Mouse (Mus musculus) limb, embryonic 15.5 days (tissue): ENCODE measurements around the gene Cks1b. TPM values are rescaled to one million over a fixed set of nuclear protein-coding genes. Genes with fewer than 3 reads are reported as not detected.
A peak's percentile ranks its signal among the peaks of the same experiment; 100 is the strongest.

Experiments used
- ATAC-seq: fragments of 200-750 bp; cut with Nextera tagmentation; 2 replicates; pipeline ENCODE4 v1.8.0; 2017; ENCODE audit warnings: low read depth, moderate TSS enrichment; ENCODE audit not compliant: insufficient number of reproducible peaks, low FRiP score, low TSS enrichment
- H3K27ac ChIP-seq: fragments of 300-500 bp; sonication (generic); 2 replicates; pipeline ENCODE4 v1.5.1; 2015; ENCODE audit warnings: moderate library complexity, mild to moderate bottlenecking, inconsistent platforms
- H3K27me3 ChIP-seq: fragments of 300-500 bp; sonication (generic); 2 replicates; pipeline ENCODE4 v1.6.1; 2015; ENCODE audit warnings: inconsistent platforms
- H3K36me3 ChIP-seq: fragments of 300-500 bp; sonication (generic); 2 replicates; pipeline ENCODE4 v1.6.1; 2015; ENCODE audit warnings: inconsistent platforms
- H3K4me1 ChIP-seq: fragments of 300-500 bp; sonication (generic); 2 replicates; pipeline ENCODE4 v1.6.1; 2015; ENCODE audit warnings: inconsistent platforms
- H3K4me2 ChIP-seq: fragments of 300-500 bp; sonication (generic); 2 replicates; pipeline ENCODE4 v1.6.1; 2015; ENCODE audit warnings: mild to moderate bottlenecking, inconsistent platforms
- H3K4me3 ChIP-seq: fragments of 300-500 bp; sonication (generic); 2 replicates; pipeline ENCODE4 v1.5.1; 2015; ENCODE audit warnings: mild to moderate bottlenecking, inconsistent platforms
- H3K9ac ChIP-seq: fragments of 300-500 bp; sonication (generic); 2 replicates; pipeline ENCODE4 v1.6.1; 2015; ENCODE audit warnings: inconsistent platforms
- H3K9me3 ChIP-seq: fragments of 300-500 bp; sonication (generic); 2 replicates; pipeline ENCODE4 v1.6.1; 2016; ENCODE audit warnings: inconsistent platforms
- WGBS: fragments of 180-500 bp; shearing (Covaris S2); methylation state at CpG from one replicate; pipeline ENCODE4 v1.1.7; 2015; 5-methylcytosine and 5-hydroxymethylcytosine counted together
- polyA plus RNA-seq: library from polyadenylated mRNA; unstranded; fragments of >200 nt; fragmentation: Nextera tagmentation; extraction: Ambion mirVana; gene quantifications from 2 replicates; pipeline ENCODE4 v1.2.1, GENCODE M21; 2015

Gene Cks1b
- polyA plus RNA-seq, 1 experiment from 2014 or later, result 365 TPM

GRCm38 (mm10) chr3:89410864-89411263 is 7.3 kb downstream of the Cks1b start:
- Histone ChIP-seq H3K4me3 (peak overlapping the region; percentile 52), H3K36me3 (peaks cover 40% of the 10 kb centered on the region)
- 81% methylated on average over 10 of the region's 10 CpGs for WGBS

GRCm38 (mm10) chr3:89409701-89410100 is 8.5 kb downstream of the Cks1b start:
- no peaks in the 10 kb centered on the region for H3K9me3 ChIP-seq
- H3K4me1 ChIP-seq, result peaks cover 7% of the 10 kb centered on the region
- no peaks in the 10 kb centered on the region for H3K27me3 ChIP-seq
- no peak overlapping the region for H3K4me2 ChIP-seq
- WGBS, result 93% methylated on average over 3 of the region's 3 CpGs
- H3K9ac ChIP-seq, result no peak overlapping the region
- no peak overlapping the region for H3K4me3 ChIP-seq
- peaks cover 38% of the 10 kb centered on the region for H3K36me3 ChIP-seq
- ATAC-seq, result no peak
- no peak overlapping the region for H3K27ac ChIP-seq

More at GRCm38 (mm10) chr3:89410864-89411263, 7.3 kb downstream of the Cks1b start:
- ATAC-seq, result no peak
- H3K9me3 ChIP-seq, result no peaks in the 10 kb centered on the region
- peak overlapping the region; percentile 31; the same call in 1 of the 2 replicates for H3K9ac ChIP-seq
- H3K27ac ChIP-seq, result no peak overlapping the region
- H3K27me3 ChIP-seq, result no peaks in the 10 kb centered on the region
- H3K4me1 ChIP-seq, result peaks cover 7% of the 10 kb centered on the region
- peak overlapping the region; percentile 56 for H3K4me2 ChIP-seq

- H3K4me3 ChIP-seq, result no peak overlapping the region
Measured at GRCm38 (mm10) chr3:89408448-89408847, 9.7 kb downstream of the Cks1b start.

GRCm38 (mm10) chr3:89406887-89407286 is 11.3 kb downstream of the Cks1b start:
- Histone ChIP-seq H3K9me3 (no peaks in the 10 kb centered on the region), H3K9ac (no peak overlapping the region), H3K4me1 (peaks cover 7% of the 10 kb centered on the region), H3K36me3 (peaks cover 55% of the 10 kb centered on the region), H3K4me3 (no peak overlapping the region), H3K27me3 (no peaks in the 10 kb centered on the region), H3K4me2 (no peak overlapping the region), H3K27ac (no peak overlapping the region)
- WGBS, result 84% methylated on average over 6 of the region's 6 CpGs
- ATAC-seq, result no peak

More at GRCm38 (mm10) chr3:89408448-89408847, 9.7 kb downstream of the Cks1b start:
- no peak overlapping the region for H3K4me2 ChIP-seq
- WGBS, result 63% methylated on average over 16 of the region's 16 CpGs
- H3K27me3 ChIP-seq, result no peaks in the 10 kb centered on the region
- no peaks in the 10 kb centered on the region for H3K9me3 ChIP-seq
- H3K36me3 ChIP-seq, result peaks cover 41% of the 10 kb centered on the region
- ATAC-seq, result no peak
- no peak overlapping the region for H3K27ac ChIP-seq
- H3K4me1 ChIP-seq, result peaks cover 7% of the 10 kb centered on the region
- H3K9ac ChIP-seq, result no peak overlapping the region

GRCm38 (mm10) chr3:89402693-89403092 is 15.5 kb downstream of the Cks1b start, which contains the start of gene Lenep:
Gene Lenep (minus strand): TSS chr3:89402793.
- Histone ChIP-seq H3K9me3 (no peaks in the 10 kb centered on the region), H3K4me1 (no peaks in the 10 kb centered on the region), H3K4me2 (no peak within 1 kb of the TSS), H3K4me3 (no peak within 1 kb of the TSS), H3K36me3 (peaks cover 50% of the 10 kb centered on the region), H3K27ac (no peak within 1 kb of the TSS), H3K27me3 (no peaks in the 10 kb centered on the region), H3K9ac (no peak within 1 kb of the TSS)
- no peak for ATAC-seq
- 82% methylated on average over 5 of the region's 5 CpGs for WGBS

- no peak overlapping the region for H3K4me2 ChIP-seq
- no peaks in the 10 kb centered on the region for H3K27me3 ChIP-seq
- H3K27ac ChIP-seq, result no peak overlapping the region
- no peaks in the 10 kb centered on the region for H3K9me3 ChIP-seq
- no peak for ATAC-seq
- no peak overlapping the region for H3K9ac ChIP-seq
- H3K4me1 ChIP-seq, result peaks cover 7% of the 10 kb centered on the region
- peaks cover 43% of the 10 kb centered on the region for H3K36me3 ChIP-seq
- 86% methylated on average over 7 of the region's 7 CpGs for WGBS
- H3K4me3 ChIP-seq, result no peak overlapping the region
Measured at GRCm38 (mm10) chr3:89401329-89401728, 16.9 kb downstream of the Cks1b start.

- 0 out of 2 replicates have a peak, but pooled peaks cover 2% of the 10 kb centered on the region for H3K27me3 ChIP-seq
- H3K9me3 ChIP-seq, result no peaks in the 10 kb centered on the region
- peak overlapping the region; percentile 57 for H3K9ac ChIP-seq
- peak overlapping the region; percentile 57 for H3K4me3 ChIP-seq
- ATAC-seq, result no peak
- peak overlapping the region; percentile 98 for H3K4me2 ChIP-seq
- WGBS, result 0% methylated on average over 4 of the region's 4 CpGs
- H3K4me1 ChIP-seq, result peaks cover 49% of the 10 kb centered on the region
- H3K27ac ChIP-seq, result peak overlapping the region; percentile 92
- peaks cover 2% of the 10 kb centered on the region; the same call in 1 of the 2 replicates for H3K36me3 ChIP-seq
Measured at GRCm38 (mm10) chr3:89396654-89397005, 21.6 kb downstream of the Cks1b start.

- Histone ChIP-seq H3K36me3 (no peaks in the 10 kb centered on the region), H3K4me1 (peaks cover 55% of the 10 kb centered on the region), H3K9ac (peak overlapping the region; percentile 57), H3K4me3 (peak overlapping the region; percentile 57), H3K27ac (peak overlapping the region; percentile 92), H3K27me3 (0 out of 2 replicates have a peak, but pooled peaks cover 3% of the 10 kb centered on the region), H3K4me2 (peak overlapping the region; percentile 98), H3K9me3 (no peaks in the 10 kb centered on the region)
- under 1% methylated on average over 44 of the region's 44 CpGs for WGBS
- ATAC-seq, result peak; percentile 7; the same call in 1 of the 2 replicates
Measured at GRCm38 (mm10) chr3:89395806-89396653, 22.2 kb downstream of the Cks1b start.

GRCm38 (mm10) chr3:89395419-89395805 is 22.8 kb downstream of the Cks1b start:
- no peaks in the 10 kb centered on the region for H3K9me3 ChIP-seq
- no peak overlapping the region for H3K9ac ChIP-seq
- peaks cover 61% of the 10 kb centered on the region for H3K4me1 ChIP-seq
- H3K4me3 ChIP-seq, result peak overlapping the region; percentile 57
- H3K27ac ChIP-seq, result peak overlapping the region; percentile 92
- no peak for ATAC-seq
- WGBS, result 5% methylated on average over 10 of the region's 10 CpGs
- H3K27me3 ChIP-seq, result 0 out of 2 replicates have a peak, but pooled peaks cover 3% of the 10 kb centered on the region
- H3K4me2 ChIP-seq, result peak overlapping the region; percentile 98
- no peaks in the 10 kb centered on the region for H3K36me3 ChIP-seq

- H3K4me2 ChIP-seq, result peak overlapping the region; percentile 98
- H3K27ac ChIP-seq, result peak overlapping the region; percentile 92
- peak overlapping the region; percentile 57 for H3K4me3 ChIP-seq
- H3K9me3 ChIP-seq, result no peaks in the 10 kb centered on the region
- H3K9ac ChIP-seq, result no peak overlapping the region
- peak; percentile 9; the same call in 1 of the 2 replicates for ATAC-seq
- WGBS, result 2% methylated on average over 11 of the region's 12 CpGs
- H3K27me3 ChIP-seq, result 0 out of 2 replicates have a peak, but pooled peaks cover 3% of the 10 kb centered on the region
- peaks cover 66% of the 10 kb centered on the region for H3K4me1 ChIP-seq
- H3K36me3 ChIP-seq, result no peaks in the 10 kb centered on the region
Measured at GRCm38 (mm10) chr3:89394894-89395256, 23.3 kb downstream of the Cks1b start.

GRCm38 (mm10) chr3:89394006-89394893 is 23.9 kb downstream of the Cks1b start, which contains the start of gene Zbtb7b:
Gene Zbtb7b (minus strand): TSS chr3:89394776.
- Histone ChIP-seq H3K4me2 (peak within 1 kb of the TSS; percentile 98), H3K36me3 (no peaks in the 10 kb centered on the region), H3K27me3 (0 out of 2 replicates have a peak, but pooled peaks cover 3% of the 10 kb centered on the region), H3K4me1 (peaks cover 66% of the 10 kb centered on the region), H3K27ac (peak within 1 kb of the TSS; percentile 92), H3K4me3 (peak within 1 kb of the TSS; percentile 57), H3K9me3 (no peaks in the 10 kb centered on the region), H3K9ac (peak within 1 kb of the TSS; percentile 41)
- under 1% methylated on average over 35 of the region's 42 CpGs for WGBS
- peak; percentile 37 for ATAC-seq
